Mouse (Mus musculus) bone marrow macrophage, adult 2 months (primary cell): ENCODE results near the gene Lmtk3.

ENCODE experiments used
- CTCF ChIP-seq: IDR thresholded peaks from 2 replicates; pipeline ENCODE4 v1.5.1; 2012; ENCODE audit warnings: low read depth, mild to moderate bottlenecking, low read length, moderate library complexity
- POLR2A ChIP-seq: IDR thresholded peaks from 2 replicates; pipeline ENCODE4 v1.6.1; 2012; ENCODE audit warnings: mild to moderate bottlenecking, low read depth, low read length, borderline replicate concordance

- no peak for TF ChIP-seq CTCF
- TF ChIP-seq POLR2A: 0 out of 2 replicates have a peak, but pooled peaks have one; percentile 3
Observed at GRCm38 (mm10) chr7:45741777-45742176, 41.8 kb upstream of the Lmtk3 start.
